Mouse (Mus musculus) thymus, postnatal 10 days (tissue): ENCODE measurements around the gene Pcbp4.
"Not testable (repeated sequence)": the region's sequence is repeated elsewhere in the genome, so short reads cannot be mapped to it uniquely, and the experiment has no call there.

Source experiments
- DNase-seq, 2 experiments: peaks; one replicate each; pipeline ENCODE4 v3.0.0; 2021; ENCODE audit warnings: low spot score in 2 of 2

The Pcbp4 gene

DNA sequence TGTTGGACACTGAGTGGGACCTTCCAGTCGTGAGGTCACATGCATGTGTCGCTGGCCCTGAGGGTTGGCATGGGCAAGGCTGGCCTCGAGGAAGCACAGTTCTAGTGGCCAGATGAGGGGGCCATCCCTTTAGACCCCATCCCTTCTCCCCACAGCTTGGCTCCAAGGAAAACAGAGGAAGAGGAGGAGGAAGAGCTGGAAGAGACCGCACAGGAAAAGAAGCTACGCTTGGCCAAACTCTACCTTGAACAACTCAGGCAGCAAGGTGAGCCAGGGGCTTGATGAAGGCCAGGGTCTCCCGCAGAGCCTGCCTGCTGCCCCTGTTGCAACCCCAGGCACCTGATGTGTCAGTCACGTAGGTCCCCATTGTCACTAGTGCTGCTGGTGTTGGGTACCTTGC, 27.4 kb downstream of the Pcbp4 start:
- DNase-seq: no peak

DNA sequence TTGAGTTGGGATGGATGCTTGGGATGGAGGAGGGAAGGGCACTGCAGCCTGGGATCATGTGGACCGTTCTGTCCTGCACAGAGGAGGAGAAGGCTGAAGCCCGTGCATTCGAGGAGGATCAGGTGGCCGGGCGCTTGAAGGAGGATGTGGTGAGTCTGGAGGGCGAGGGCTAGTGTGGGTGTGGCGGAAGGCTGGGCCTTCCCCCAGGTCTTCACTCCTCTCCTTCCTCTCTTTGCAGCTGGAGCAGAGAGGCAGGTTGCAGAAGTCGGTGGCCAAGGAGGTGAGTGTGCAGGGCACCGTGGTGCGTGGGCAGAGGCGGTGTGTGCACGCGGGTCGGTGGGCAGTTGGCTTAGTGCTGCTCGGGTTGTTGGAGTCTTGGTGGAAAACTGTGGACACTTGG, 28.0 kb downstream of the Pcbp4 start:
- DNase-seq: no peak

DNA sequence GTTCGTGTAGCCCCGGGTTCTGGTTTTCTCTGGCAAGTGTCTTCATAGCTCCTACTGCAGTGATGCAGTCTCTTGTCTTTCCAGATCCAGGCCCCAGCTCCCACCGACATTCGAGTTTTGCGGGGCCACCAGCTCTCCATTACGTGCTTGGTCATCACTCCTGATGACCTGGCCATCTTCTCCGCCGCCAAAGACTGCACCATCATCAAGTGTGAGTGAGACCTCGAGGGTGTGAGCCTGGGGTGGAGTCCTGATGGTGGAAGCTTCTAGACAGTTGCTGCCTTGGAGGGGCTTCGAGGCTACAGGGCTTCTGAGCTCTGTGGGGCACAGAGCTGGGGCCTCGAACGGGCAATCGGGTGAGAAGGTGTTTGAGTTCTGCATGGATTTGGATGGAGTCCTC, 28.6 kb downstream of the Pcbp4 start:
- no peak for DNase-seq

DNA sequence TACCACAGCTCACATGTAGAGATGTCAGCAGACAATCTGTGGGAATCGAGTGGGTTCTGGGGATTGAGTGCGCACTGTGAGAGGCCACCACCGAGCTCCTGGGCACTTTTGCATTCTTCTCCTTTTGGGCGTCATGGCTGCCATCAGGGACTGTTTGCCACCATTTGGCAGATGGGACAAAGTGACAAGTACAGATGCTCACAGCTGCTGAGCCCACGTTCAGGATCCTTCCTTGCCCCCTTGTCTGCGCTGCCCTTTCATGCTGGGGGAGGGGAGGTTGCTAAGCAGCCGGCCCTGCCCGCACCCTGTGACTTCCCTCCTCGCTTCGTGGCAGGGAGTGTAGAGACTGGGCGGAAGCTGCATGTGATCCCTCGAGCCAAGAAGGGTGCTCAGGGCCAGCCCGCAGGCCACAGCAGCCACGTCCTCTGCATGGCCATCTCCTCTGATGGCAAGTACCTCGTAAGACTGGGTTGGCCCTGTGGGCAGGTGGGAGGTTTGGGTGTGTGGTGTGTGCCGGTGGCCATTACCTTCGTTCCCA, 29.6 kb downstream of the Pcbp4 start:
- no peak for DNase-seq

DNA sequence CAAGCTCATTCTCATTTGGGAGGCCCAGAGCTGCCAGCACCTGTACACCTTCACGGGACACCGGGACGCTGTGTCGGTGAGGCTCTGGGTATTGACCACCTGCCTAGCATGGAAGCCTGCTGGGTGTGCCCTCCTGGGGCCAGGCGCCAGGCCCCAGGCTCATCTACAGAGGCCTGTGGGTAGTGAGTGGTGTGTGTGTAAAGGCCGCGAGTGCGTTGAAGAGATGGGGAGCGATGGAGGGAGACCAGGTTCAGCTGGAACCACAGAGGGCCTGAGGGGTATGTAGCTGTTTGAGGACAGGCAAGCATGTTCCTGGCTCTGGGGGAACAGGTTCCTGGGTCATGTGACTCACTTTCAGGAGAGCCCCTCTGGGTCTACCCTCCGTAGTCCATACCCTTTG, 30.0 kb downstream of the Pcbp4 start:
- DNase-seq: no peak

DNA sequence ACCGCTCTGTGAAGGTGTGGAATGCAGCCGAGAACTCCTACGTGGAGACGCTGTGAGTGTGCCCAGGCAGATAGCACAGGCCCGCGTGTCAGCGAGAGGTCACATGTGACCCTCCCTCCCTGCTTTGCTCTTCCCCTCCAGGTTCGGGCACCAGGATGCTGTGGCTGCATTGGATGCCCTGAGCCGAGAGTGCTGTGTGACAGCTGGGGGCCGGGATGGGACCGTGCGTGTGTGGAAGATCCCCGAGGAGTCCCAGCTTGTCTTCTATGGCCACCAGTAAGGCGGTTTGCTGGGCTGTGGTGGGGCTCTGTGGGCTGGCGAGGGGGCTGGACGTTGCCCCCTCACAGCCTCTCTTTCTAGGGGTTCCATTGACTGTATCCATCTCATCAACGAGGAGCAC, 30.5 kb downstream of the Pcbp4 start:
- DNase-seq: no peak

DNA sequence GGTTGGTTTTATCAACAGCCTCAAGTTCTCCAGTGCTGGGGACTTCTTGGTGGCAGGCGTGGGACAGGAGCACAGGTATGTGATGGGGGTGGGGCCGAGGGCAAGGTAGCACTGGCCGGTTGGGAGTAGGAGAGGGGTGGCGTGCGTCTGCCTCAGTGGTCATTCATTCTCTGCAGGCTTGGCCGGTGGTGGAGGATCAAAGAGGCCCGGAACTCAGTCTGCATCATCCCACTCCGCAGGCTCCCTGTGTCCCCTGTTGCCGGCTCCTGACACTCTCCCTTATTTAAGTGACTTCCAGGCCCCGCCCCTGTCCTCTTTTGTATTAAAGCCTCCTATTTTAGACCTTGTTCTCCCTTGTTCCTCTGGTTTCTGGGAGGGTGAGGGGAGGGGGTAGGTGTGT, 32.0 kb downstream of the Pcbp4 start:
- no peak for DNase-seq

DNA sequence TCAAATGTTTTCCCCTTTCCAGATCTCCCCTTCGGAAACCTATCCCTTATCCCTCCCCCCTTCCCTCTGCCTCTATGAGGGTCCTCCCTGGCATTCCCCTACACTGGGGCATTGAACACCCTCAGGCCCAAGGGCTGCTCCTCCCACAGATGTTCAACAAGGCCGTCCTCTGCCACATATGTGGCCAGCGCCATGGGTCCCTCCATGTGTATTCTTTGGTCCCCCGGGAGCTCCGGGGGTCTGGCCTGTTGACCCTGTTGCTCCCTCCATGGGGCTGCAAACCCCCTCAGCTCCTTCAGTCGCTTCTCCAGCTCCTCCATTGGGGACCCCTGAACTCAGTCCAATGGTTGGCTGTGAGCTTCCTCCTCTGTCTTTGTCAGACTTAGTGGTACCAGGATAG, 34.5 kb downstream of the Pcbp4 start:
- not testable (repeated sequence) for DNase-seq

DNA sequence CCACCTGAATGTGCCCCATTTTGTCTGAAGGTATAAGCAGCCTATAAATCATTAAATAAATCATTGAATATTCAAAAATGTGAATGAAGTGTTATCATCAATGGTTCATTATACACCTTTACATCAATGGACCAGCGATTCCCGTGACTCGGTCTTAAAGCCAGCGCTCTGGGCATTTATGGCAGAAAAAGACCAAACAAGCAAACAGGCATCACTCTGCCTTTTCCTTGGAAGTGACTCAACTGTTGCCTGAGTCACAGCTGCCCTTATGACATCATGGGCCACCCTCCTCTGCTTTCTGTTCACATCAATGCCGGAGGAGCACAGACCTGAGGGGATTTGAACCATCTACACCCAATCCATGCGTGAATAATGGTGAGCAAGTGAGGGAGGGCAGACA, 46.6 kb downstream of the Pcbp4 start, which contains the start of gene Iqcf1:
Iqcf1 (plus strand) TSS at position 301 of the 400 bp plus-strand sequence.
- no peak for DNase-seq

DNA sequence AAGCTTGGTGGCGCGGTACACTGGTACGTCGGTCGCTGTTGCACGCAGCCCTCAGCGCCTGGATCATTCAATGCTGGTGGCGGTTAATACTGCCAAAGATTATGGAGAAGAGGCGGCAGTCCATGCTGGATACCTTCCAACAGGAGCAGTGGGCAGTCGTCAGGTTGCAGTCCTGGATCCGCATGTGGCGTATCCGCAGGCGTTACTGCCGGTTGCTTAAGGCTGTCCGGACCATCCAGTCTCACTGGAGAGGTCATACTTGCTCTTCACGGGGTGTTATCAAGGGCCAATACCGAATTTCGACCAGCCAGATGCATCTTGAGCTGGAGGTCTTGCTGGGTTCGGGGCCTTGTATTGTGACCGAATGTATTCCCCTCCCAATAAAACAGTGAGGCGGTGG, 48.8 kb downstream of the Pcbp4 start:
- no peak for DNase-seq

DNA sequence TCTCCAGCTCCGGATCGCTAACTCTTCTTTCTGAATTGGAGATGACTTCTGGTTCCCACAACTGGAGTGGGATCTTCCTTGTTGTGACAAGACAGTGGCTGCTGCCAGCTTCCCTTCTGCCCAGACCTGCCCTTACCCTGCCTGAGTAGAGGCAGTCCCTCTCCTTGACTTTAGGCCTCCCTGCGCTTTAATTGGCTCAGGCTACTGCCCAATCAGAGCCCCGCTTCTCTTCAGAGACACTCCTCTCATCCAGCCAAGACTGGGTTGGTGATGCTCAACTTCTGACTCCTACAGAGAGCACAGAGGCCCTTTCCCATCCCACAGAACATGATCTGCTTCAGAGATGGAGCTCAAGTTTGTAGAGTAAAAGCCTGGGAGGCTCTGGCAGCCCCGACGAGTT, 51.2 kb downstream of the Pcbp4 start:
- no peak for DNase-seq

DNA sequence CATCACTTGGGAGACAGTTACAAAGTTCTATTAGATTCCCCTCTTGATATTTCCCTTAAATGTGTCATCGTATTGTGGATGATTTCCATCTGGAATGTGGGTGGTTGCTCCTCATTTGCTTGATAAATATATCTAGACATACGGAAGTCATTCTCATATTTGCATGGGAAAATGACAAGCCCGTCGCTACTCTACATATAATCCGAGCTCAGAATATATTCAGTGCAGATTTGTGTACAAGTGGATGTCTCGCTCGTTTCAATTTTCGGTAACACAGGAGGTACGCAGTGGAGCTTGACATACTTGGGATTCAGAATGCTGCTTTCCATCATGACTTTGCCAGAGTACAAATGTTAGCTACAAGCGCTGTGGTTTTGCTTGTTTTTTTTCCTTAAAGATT, 56.3 kb downstream of the Pcbp4 start:
- no peak for DNase-seq

DNA sequence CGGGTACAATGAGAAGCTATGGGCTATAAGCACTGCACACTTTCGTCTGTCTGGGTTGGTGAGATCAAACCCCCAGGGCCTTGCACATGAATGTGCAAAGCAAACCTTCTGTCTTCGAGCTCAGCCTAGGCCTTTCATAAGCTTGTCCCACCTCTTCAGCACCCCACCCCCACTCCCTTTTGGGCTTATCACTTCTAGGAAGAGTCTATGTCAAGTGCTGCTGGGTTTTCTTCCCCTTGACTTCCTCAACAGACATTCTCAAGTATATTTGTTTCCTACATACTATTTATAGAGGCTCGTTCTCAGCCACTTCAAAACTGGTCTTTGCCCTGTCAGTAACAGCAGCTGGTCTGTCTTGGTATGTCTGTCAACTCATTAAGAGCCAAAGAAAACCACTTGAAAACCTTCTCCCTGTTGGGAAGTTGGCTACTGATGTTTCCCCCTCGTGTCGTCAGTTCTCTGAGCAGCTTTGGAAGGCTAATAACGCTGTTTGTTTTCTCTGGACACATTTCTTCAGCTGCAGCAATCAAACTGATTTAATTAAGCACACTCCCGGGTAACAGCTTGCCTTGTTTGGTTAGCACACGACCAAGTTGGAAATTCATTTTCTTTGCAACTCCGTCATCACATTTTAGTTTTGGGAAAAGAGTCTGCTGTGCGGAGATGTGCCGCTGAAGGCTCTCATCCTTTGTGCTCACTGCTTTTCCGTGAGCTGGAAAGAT, 59.8 kb downstream of the Pcbp4 start:
- no peak for DNase-seq

DNA sequence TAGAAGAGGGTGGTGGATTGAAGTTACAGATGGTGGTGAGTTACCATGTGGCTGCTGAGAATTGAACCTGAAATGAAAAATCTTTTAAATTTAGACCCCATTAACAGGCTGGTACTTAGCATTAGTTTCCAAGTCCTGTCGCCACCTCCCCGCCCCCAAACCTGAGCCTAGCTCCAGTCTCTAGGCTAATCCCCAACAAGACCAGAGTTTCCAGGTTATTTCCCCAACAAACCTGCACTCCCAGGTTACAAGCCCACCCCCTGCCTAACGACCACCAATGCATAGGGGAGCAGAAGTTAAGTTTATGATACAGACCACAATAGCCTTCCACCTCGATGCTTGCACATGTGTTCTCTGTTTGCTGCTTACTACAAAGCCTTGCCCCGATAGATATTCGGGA, 60.5 kb downstream of the Pcbp4 start:
- DNase-seq: no peak
